Mouse (Mus musculus): ENCODE measurements around the gene Nav3.

The Nav3 gene

GRCm38 (mm10) chr10:109921368-109921767, 534.6 kb downstream of the Nav3 start:
- in situ Hi-C loops (cut with MboI, MseI) = no loop called here

GRCm38 (mm10) chr10:109920607-109921187, 535.3 kb downstream of the Nav3 start:
- in situ Hi-C loops (cut with MboI, MseI) = no loop called here

GRCm38 (mm10) chr10:109919515-109919914, 536.5 kb downstream of the Nav3 start:
- in situ Hi-C loops (cut with MboI, MseI) = no loop called here

- in situ Hi-C loops (cut with MboI, MseI) = no loop called here
Observed at GRCm38 (mm10) chr10:109907206-109907605, 548.8 kb downstream of the Nav3 start.

- in situ Hi-C loops (cut with MboI, MseI) = no loop called here
Observed at GRCm38 (mm10) chr10:109906413-109906785, 549.6 kb downstream of the Nav3 start.

- in situ Hi-C loops (cut with MboI, MseI) = no loop called here
Observed at GRCm38 (mm10) chr10:109905649-109906412, 550.2 kb downstream of the Nav3 start.

- in situ Hi-C loops (cut with MboI, MseI) = no loop called here
Observed at GRCm38 (mm10) chr10:109904841-109905240, 551.2 kb downstream of the Nav3 start.

- in situ Hi-C loops (cut with MboI, MseI) = no loop called here
Observed at GRCm38 (mm10) chr10:109903701-109904555, 552.1 kb downstream of the Nav3 start.

GRCm38 (mm10) chr10:109903241-109903640, 552.8 kb downstream of the Nav3 start:
- in situ Hi-C loops (cut with MboI, MseI) = no loop called here

- in situ Hi-C loops (cut with MboI, MseI) = no loop called here
Observed at GRCm38 (mm10) chr10:109889171-109889475, 566.9 kb downstream of the Nav3 start.

- in situ Hi-C loops (cut with MboI, MseI) = no loop called here
Observed at GRCm38 (mm10) chr10:109888355-109889170, 567.4 kb downstream of the Nav3 start.

- in situ Hi-C loops (cut with MboI, MseI) = no loop called here
Observed at GRCm38 (mm10) chr10:109887160-109887559, 568.8 kb downstream of the Nav3 start.

GRCm38 (mm10) chr10:109876107-109876506, 579.9 kb downstream of the Nav3 start:
- in situ Hi-C loops (cut with MboI, MseI) = no loop called here

GRCm38 (mm10) chr10:109875312-109875830, 580.6 kb downstream of the Nav3 start:
- in situ Hi-C loops (cut with MboI, MseI) = no loop called here

- in situ Hi-C loops (cut with MboI, MseI) = no loop called here
Observed at GRCm38 (mm10) chr10:109874652-109875311, 581.2 kb downstream of the Nav3 start.

- in situ Hi-C loops (cut with MboI, MseI) = no loop called here
Observed at GRCm38 (mm10) chr10:109866063-109866462, 589.9 kb downstream of the Nav3 start.

- in situ Hi-C loops (cut with MboI, MseI) = no loop called here
Observed at GRCm38 (mm10) chr10:109865391-109865790, 590.6 kb downstream of the Nav3 start.

GRCm38 (mm10) chr10:109864708-109865107, 591.3 kb downstream of the Nav3 start:
- in situ Hi-C loops (cut with MboI, MseI) = no loop called here

GRCm38 (mm10) chr10:109861275-109861674, 594.7 kb downstream of the Nav3 start:
- in situ Hi-C loops (cut with MboI, MseI) = no loop called here

- in situ Hi-C loops (cut with MboI, MseI) = no loop called here
Observed at GRCm38 (mm10) chr10:109858568-109858967, 597.4 kb downstream of the Nav3 start.

- in situ Hi-C loops (cut with MboI, MseI) = no loop called here
Observed at GRCm38 (mm10) chr10:109852392-109852791, 603.6 kb downstream of the Nav3 start.
